Mouse (Mus musculus) midbrain, embryonic 11.5 days (tissue): Measurements from ENCODE around the gene Fam78a. TPM values are rescaled to one million over a fixed set of nuclear protein-coding genes. Genes with fewer than 3 reads are reported as not detected.

Source experiments
- ATAC-seq: fragments of 200-750 bp; cut with Nextera tagmentation; 2 replicates; pipeline ENCODE4 v1.8.0; 2017; ENCODE audit warnings: moderate TSS enrichment, moderate library complexity; ENCODE audit not compliant: low FRiP score
- DNase-seq: peaks from one replicate; pipeline ENCODE4 v3.0.0; 2015; ENCODE audit warnings: low spot score; ENCODE audit errors: missing footprints
- H3K27ac ChIP-seq: fragments of 300-500 bp; sonication (generic); 2 replicates; pipeline ENCODE4 v1.5.1; 2014; ENCODE audit warnings: low read depth, low read length
- H3K27me3 ChIP-seq: fragments of 300-500 bp; sonication (generic); 2 replicates; pipeline ENCODE4 v1.6.1; 2014; ENCODE audit warnings: mild to moderate bottlenecking, low read length, moderate library complexity, mixed read lengths; ENCODE audit not compliant: control insufficient read depth, insufficient read depth
- H3K36me3 ChIP-seq: fragments of 300-500 bp; sonication (generic); 2 replicates; pipeline ENCODE4 v1.6.1; 2014; ENCODE audit warnings: mild to moderate bottlenecking, low read length, moderate library complexity, mixed read lengths; ENCODE audit not compliant: control insufficient read depth, insufficient read depth
- H3K4me1 ChIP-seq: fragments of 300-500 bp; sonication (generic); 2 replicates; pipeline ENCODE4 v1.6.1; 2014; ENCODE audit warnings: low read length; ENCODE audit not compliant: control insufficient read depth, insufficient read depth
- H3K4me2 ChIP-seq: fragments of 300-500 bp; sonication (generic); 2 replicates; pipeline ENCODE4 v1.6.1; 2014; ENCODE audit warnings: mild to moderate bottlenecking, moderate library complexity
- H3K4me3 ChIP-seq: fragments of 300-500 bp; sonication (generic); 2 replicates; pipeline ENCODE4 v1.5.1; 2014; ENCODE audit warnings: low read depth, low read length
- H3K9ac ChIP-seq: fragments of 300-500 bp; sonication (generic); 2 replicates; pipeline ENCODE4 v1.6.1; 2014; ENCODE audit warnings: low read length
- H3K9me3 ChIP-seq: fragments of 300-500 bp; sonication (generic); 2 replicates; pipeline ENCODE4 v1.6.1; 2016; ENCODE audit warnings: low read length; ENCODE audit not compliant: control insufficient read depth
- WGBS: fragments of 180-500 bp; shearing (Covaris S2); extraction: QIAGEN DNeasy Blood & Tissue Kit; methylation state at CpG from one replicate; pipeline ENCODE4 v1.1.7; 2014; 5-methylcytosine and 5-hydroxymethylcytosine counted together
- polyA plus RNA-seq: library from polyadenylated mRNA; unstranded; fragments of >200 nt; fragmentation: Nextera tagmentation; extraction: Ambion mirVana; gene quantifications from 2 replicates; pipeline ENCODE4 v1.2.1, GENCODE M21; 2014

The Fam78a gene
- polyA plus RNA-seq, 1 experiment from 2014 or later = 0.60 TPM

GRCm38 (mm10) chr2:32090145-32090544 is 5.5 kb upstream of the Fam78a start:
- Histone ChIP-seq H3K4me3 (no peak overlapping the region), H3K27ac (no peak overlapping the region), H3K9me3 (no peaks in the 10 kb centered on the region), H3K36me3 (no peaks in the 10 kb centered on the region), H3K9ac (no peak overlapping the region), H3K27me3 (peaks cover 25% of the 10 kb centered on the region), H3K4me2 (no peak overlapping the region), H3K4me1 (no peaks in the 10 kb centered on the region)
- no peak for ATAC-seq
- WGBS = 81% methylated on average over 2 of the region's 2 CpGs
- DNase-seq = peak; percentile 64

GRCm38 (mm10) chr2:32089606-32090005 is 4.9 kb upstream of the Fam78a start:
- Histone ChIP-seq H3K27me3 (peaks cover 29% of the 10 kb centered on the region), H3K4me1 (no peaks in the 10 kb centered on the region), H3K36me3 (no peaks in the 10 kb centered on the region), H3K9ac (no peak overlapping the region), H3K4me2 (no peak overlapping the region), H3K4me3 (no peak overlapping the region), H3K27ac (no peak overlapping the region), H3K9me3 (no peaks in the 10 kb centered on the region)
- 74% methylated on average over 3 of the region's 3 CpGs for WGBS
- DNase-seq (peak; percentile 67), ATAC-seq (no peak)

DNA sequence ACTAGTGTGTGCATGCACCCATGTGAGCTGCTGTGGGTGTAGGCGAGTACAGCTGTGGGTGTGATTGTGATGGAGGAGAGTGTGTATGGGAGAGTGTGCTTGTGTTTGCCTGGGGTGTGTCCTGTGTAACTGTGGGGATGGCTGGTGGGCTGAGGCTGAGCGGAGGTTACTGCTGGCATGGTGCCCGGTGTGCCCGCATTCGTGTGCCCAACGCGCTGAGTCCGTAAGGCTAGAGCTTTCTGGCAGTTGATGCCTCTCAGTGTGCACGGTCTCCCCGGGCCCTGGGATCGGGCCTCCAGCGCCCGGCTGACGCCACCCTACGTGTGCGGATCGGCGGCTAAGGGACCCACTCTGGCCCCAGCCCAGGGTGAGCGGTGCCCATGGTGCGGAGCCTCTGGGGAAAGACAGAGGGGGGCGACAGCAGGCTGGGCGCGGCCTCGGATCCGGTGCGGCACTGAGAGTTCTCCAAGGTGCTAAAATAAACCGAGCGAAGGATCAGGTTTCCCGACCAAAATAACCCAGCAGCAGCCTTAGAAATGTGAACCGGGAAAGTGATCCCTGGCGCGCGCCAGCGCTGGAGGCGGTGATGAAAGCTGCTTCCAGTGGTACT is 3.8 kb upstream of the Fam78a start:
- WGBS = 9% methylated on average over 35 of the region's 35 CpGs
- H3K4me1 ChIP-seq = peaks cover 9% of the 10 kb centered on the region
- H3K4me2 ChIP-seq = peak overlapping the region; percentile 20; the same call in 1 of the 2 replicates
- no peak for DNase-seq
- no peak for ATAC-seq
- no peak overlapping the region for H3K4me3 ChIP-seq
- no peaks in the 10 kb centered on the region for H3K36me3 ChIP-seq
- H3K27ac ChIP-seq = no peak overlapping the region
- no peak overlapping the region for H3K9ac ChIP-seq
- peaks cover 40% of the 10 kb centered on the region for H3K27me3 ChIP-seq
- H3K9me3 ChIP-seq = no peaks in the 10 kb centered on the region

- Histone ChIP-seq H3K27ac (no peak overlapping the region), H3K4me2 (no peak overlapping the region), H3K36me3 (no peaks in the 10 kb centered on the region), H3K4me3 (no peak overlapping the region), H3K9ac (no peak overlapping the region), H3K4me1 (peaks cover 16% of the 10 kb centered on the region), H3K27me3 (peaks cover 49% of the 10 kb centered on the region), H3K9me3 (no peaks in the 10 kb centered on the region)
- DNase-seq (no peak), ATAC-seq (no peak)
- WGBS = 71% methylated on average over 4 of the region's 4 CpGs
Measured at GRCm38 (mm10) chr2:32087606-32088005, 2.9 kb upstream of the Fam78a start.

- WGBS = 72% methylated on average over 2 of the region's 2 CpGs
- peaks cover 61% of the 10 kb centered on the region for H3K27me3 ChIP-seq
Measured at GRCm38 (mm10) chr2:32085231-32085630, 574 bp upstream of the Fam78a start.

DNA sequence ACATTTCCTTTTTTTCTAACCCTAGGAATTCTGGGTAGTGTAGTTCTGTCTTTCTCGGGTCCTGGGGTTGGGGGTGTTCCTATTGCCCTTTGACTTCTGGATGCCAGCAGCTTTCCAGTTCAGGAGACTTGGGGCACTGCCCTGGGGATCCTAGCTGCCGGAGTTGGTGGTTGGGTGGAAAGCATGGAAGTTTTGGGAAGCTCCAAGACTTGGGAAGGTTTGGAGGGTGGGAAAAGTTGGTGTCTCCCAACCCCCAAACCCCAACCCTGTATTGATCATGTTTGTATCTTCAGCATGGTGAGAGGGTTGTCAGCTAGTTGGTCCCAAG is 179 bp upstream of the Fam78a start:
- peaks cover 61% of the 10 kb centered on the region for H3K27me3 ChIP-seq
- H3K27ac ChIP-seq = no peak overlapping the region
- no peaks in the 10 kb centered on the region for H3K9me3 ChIP-seq
- H3K9ac ChIP-seq = no peak overlapping the region; the same call in 1 of the 2 replicates
- no peak for ATAC-seq
- no peak for DNase-seq
- H3K4me3 ChIP-seq = peak overlapping the region; percentile 60
- no peaks in the 10 kb centered on the region for H3K36me3 ChIP-seq
- H3K4me1 ChIP-seq = peaks cover 18% of the 10 kb centered on the region
- peak overlapping the region; percentile 98 for H3K4me2 ChIP-seq
- 26% methylated on average over 2 of the region's 2 CpGs for WGBS

More at GRCm38 (mm10) chr2:32085231-32085630, 574 bp upstream of the Fam78a start:
- ATAC-seq (no peak), DNase-seq (no peak)
- Histone ChIP-seq H3K4me2 (no peak overlapping the region), H3K9ac (no peak overlapping the region), H3K4me1 (peaks cover 18% of the 10 kb centered on the region), H3K9me3 (no peaks in the 10 kb centered on the region), H3K36me3 (no peaks in the 10 kb centered on the region), H3K4me3 (no peak overlapping the region), H3K27ac (no peak overlapping the region)

- DNase-seq (peak; percentile 91), ATAC-seq (peak; percentile 53; the same call in 1 of the 2 replicates)
- Histone ChIP-seq H3K9ac (peak overlapping the region; percentile 33), H3K4me2 (peak overlapping the region; percentile 98), H3K27ac (no peak overlapping the region), H3K4me1 (peaks cover 18% of the 10 kb centered on the region), H3K4me3 (peak overlapping the region; percentile 60), H3K36me3 (no peaks in the 10 kb centered on the region), H3K27me3 (peaks cover 51% of the 10 kb centered on the region), H3K9me3 (no peaks in the 10 kb centered on the region)
- WGBS = under 1% methylated on average over 91 of the region's 91 CpGs
Measured at GRCm38 (mm10) chr2:32083159-32084011, 1.3 kb downstream of the Fam78a start.

- Histone ChIP-seq H3K27ac (no peak overlapping the region), H3K9ac (no peak overlapping the region), H3K27me3 (peaks cover 42% of the 10 kb centered on the region), H3K4me3 (peak overlapping the region; percentile 60; the same call in 1 of the 2 replicates), H3K4me2 (peak overlapping the region; percentile 98), H3K9me3 (no peaks in the 10 kb centered on the region), H3K36me3 (no peaks in the 10 kb centered on the region), H3K4me1 (peaks cover 18% of the 10 kb centered on the region)
- no peak for ATAC-seq
- 41% methylated on average over 2 of the region's 2 CpGs for WGBS
- DNase-seq = no peak
Measured at GRCm38 (mm10) chr2:32082229-32082628, 2.4 kb downstream of the Fam78a start.

DNA sequence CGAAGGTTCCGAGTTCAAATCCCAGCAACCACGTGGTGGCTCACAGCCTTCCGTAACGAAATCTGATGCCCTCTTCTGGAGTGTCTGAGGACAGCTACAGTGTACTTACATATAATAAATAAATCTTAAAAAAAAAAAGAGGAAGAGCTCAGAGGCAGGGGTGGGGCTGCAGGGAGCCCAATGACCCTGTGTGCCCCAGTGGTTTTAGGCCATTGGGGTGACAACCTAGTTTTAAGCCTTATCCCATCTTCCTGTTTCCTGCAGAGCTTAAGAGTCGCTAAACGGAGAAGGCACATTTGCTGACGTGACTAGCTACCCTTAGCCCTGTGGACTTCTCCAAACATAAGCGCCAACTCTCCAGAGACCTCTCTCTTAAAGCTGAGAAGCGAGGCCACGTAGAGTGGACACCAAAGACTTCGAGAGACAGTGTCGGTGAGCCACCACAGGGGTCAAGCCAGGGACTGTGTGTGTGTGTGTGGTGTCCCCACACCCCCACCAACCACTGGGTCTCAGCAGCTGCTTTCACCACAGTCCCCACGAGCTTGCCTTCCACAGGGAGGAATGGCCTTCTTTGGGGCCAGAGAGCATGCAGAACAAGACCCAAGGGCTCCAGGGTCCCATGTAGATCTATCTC is 3.2 kb downstream of the Fam78a start:
- peaks cover 18% of the 10 kb centered on the region for H3K4me1 ChIP-seq
- no peak overlapping the region for H3K9ac ChIP-seq
- no peaks in the 10 kb centered on the region for H3K9me3 ChIP-seq
- DNase-seq (no peak), ATAC-seq (no peak)
- H3K4me3 ChIP-seq = no peak overlapping the region
- peaks cover 39% of the 10 kb centered on the region for H3K27me3 ChIP-seq
- H3K36me3 ChIP-seq = no peaks in the 10 kb centered on the region
- 87% methylated on average over 14 of the region's 14 CpGs for WGBS
- no peak overlapping the region for H3K27ac ChIP-seq
- H3K4me2 ChIP-seq = no peak overlapping the region
